Mouse (Mus musculus) lung, embryonic 14.5 days (tissue): ENCODE measurements around the gene Atp8a2. TPM values are rescaled to one million over a fixed set of nuclear protein-coding genes. Genes with fewer than 3 reads are reported as not detected.

Source experiments
- ATAC-seq: fragments of 200-750 bp; cut with Nextera tagmentation; 2 replicates; pipeline ENCODE4 v1.8.0; 2017; ENCODE audit warnings: mild to moderate bottlenecking, moderate TSS enrichment, moderate library complexity; ENCODE audit not compliant: insufficient read depth
- DNase-seq: peaks from one replicate; pipeline ENCODE4 v3.0.0-alpha.2; 2015
- H3K27ac ChIP-seq: fragments of 300-500 bp; sonication (generic); 2 replicates; pipeline ENCODE4 v1.5.1; 2014; ENCODE audit warnings: low read depth, mild to moderate bottlenecking, moderate library complexity
- H3K27me3 ChIP-seq: fragments of 300-500 bp; sonication (generic); 2 replicates; pipeline ENCODE4 v1.6.1; 2014; ENCODE audit warnings: low read length, control low read depth; ENCODE audit not compliant: insufficient read depth
- H3K36me3 ChIP-seq: fragments of 300-500 bp; sonication (generic); 2 replicates; pipeline ENCODE4 v1.6.1; 2014; ENCODE audit warnings: control low read depth; ENCODE audit not compliant: insufficient read depth
- H3K4me1 ChIP-seq: fragments of 300-500 bp; sonication (generic); 2 replicates; pipeline ENCODE4 v1.6.1; 2014; ENCODE audit warnings: antibody characterized with exemption, control low read depth; ENCODE audit not compliant: insufficient read depth
- H3K4me2 ChIP-seq: fragments of 300-500 bp; sonication (generic); 2 replicates; pipeline ENCODE4 v1.6.1; 2014; ENCODE audit warnings: mild to moderate bottlenecking
- H3K4me3 ChIP-seq: fragments of 300-500 bp; sonication (generic); 2 replicates; pipeline ENCODE4 v1.5.1; 2014; ENCODE audit warnings: low read depth, low read length
- H3K9ac ChIP-seq: fragments of 300-500 bp; sonication (generic); 2 replicates; pipeline ENCODE4 v1.6.1; 2014
- H3K9me3 ChIP-seq: fragments of 300-500 bp; sonication (generic); 2 replicates; pipeline ENCODE4 v1.6.1; 2016; ENCODE audit warnings: low read depth, low read length, control low read depth
- CTCF ChIP-seq: IDR thresholded peaks from 2 replicates; pipeline ENCODE4 v1.5.1; 2016; ENCODE audit warnings: antibody characterized with exemption, low read depth
- WGBS: fragments of 180-500 bp; shearing (Covaris S2); extraction: QIAGEN DNeasy Blood & Tissue Kit; methylation state at CpG from one replicate; pipeline ENCODE4 v1.1.7; 2014; 5-methylcytosine and 5-hydroxymethylcytosine counted together
- polyA plus RNA-seq: library from polyadenylated mRNA; unstranded; fragments of >200 nt; fragmentation: Nextera tagmentation; extraction: Ambion mirVana; gene quantifications from 2 replicates; pipeline ENCODE4 v1.2.1, GENCODE M21; 2014

The Atp8a2 gene
- polyA plus RNA-seq, 1 experiment from 2014 or later = 0.95 TPM

DNA sequence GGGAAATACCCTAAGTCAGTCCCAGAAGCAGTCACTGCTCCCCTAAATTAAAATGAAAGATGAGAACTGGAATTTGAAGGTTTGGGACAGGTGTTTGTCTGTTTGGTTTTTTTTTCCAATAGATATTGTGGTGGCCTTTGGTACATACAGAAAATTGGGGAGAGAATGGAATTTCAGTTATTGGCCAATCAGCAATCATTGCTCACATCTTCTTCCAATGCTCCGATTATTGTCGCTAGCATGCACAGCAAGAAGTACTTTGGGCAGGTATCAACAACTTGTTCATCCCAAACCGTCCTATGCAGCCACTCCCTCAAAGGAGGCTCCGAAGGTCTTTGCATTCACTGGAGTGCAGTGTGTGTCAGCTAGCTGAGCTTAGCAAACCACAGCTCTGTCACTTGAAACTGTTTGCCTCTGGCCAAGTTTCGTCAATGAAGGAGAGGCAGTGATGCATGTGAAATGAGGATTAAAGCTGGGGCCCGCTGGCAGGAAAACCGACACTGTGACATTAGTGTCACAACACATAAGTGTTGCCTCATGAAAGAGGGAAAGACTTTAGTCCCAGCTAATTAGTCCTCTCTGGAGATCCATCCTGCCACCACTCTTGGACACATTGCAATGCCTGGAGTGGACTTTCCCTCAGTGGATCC, 227.4 kb downstream of the Atp8a2 start:
- TF ChIP-seq CTCF = no peak
- H3K4me1 ChIP-seq = no peaks in the 10 kb centered on the region
- WGBS = 34% methylated on average over 7 of the region's 7 CpGs
- H3K27me3 ChIP-seq = no peaks in the 10 kb centered on the region
- H3K9ac ChIP-seq = no peak overlapping the region
- H3K9me3 ChIP-seq = no peaks in the 10 kb centered on the region
- ATAC-seq (peak; percentile 90), DNase-seq (peak; percentile 90)
- no peaks in the 10 kb centered on the region for H3K36me3 ChIP-seq
- H3K27ac ChIP-seq = no peak overlapping the region
- no peak overlapping the region for H3K4me3 ChIP-seq
- no peak overlapping the region for H3K4me2 ChIP-seq

DNA sequence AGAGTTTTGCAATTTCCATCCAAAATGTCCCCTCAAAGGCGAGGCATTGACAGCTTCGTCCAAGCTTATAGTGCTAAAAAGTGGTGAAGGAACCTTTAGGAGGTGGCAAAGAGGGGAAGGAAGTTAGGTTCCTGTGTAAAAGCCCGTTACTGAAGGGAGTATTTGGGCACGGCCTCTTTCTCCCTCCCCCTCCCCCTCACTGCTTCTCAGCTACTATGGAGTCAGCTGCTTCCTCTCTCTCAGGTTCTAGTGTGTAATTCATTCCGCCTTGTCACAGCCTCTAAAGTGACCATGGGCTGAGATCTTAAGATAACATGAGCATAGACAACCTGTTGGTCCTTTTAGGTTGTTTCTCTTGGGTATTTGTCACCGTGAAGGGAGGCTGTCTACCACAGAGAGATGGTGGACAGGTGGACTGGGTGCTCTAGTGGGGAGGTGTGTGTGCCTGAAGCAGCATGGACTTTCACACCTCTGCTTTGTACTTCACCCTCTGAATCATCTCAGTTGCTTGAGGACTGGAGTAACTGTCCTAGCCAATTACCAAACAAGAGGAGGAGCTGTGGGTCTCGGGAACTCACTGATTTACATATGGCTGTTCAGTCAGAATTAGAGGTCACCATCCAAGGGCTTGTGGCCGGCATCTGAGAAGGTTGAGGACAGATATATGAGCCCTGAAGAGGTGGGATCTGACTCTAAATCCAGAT, 229.0 kb downstream of the Atp8a2 start:
- WGBS = 72% methylated on average over 8 of the region's 8 CpGs
- no peak overlapping the region for H3K9ac ChIP-seq
- no peaks in the 10 kb centered on the region for H3K27me3 ChIP-seq
- H3K4me1 ChIP-seq = no peaks in the 10 kb centered on the region
- ATAC-seq (no peak), DNase-seq (no peak)
- no peaks in the 10 kb centered on the region for H3K9me3 ChIP-seq
- no peaks in the 10 kb centered on the region for H3K36me3 ChIP-seq
- H3K4me3 ChIP-seq = no peak overlapping the region
- H3K4me2 ChIP-seq = no peak overlapping the region
- H3K27ac ChIP-seq = no peak overlapping the region
- TF ChIP-seq CTCF = no peak

DNA sequence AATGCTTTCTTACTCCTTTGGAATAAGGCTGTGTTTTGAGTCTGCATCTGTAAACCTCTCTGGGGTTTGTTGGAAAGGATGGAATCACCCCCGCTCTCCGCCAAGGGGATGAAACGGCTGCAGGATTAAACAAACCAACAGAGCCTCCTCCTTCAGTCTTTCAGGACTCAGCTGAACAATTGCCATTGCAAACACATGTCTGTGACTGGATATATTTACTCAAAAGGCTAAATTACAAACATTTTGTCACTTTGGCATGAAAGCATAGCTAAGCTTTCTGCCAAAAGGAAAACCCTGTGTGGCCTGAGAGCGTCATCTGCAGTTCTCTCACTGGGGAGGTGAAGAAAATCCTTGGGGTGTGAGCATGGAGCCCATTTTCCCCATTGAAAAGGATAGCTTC, 230.0 kb downstream of the Atp8a2 start:
- 40% methylated on average over 4 of the region's 4 CpGs for WGBS
- Histone ChIP-seq H3K9me3 (no peaks in the 10 kb centered on the region), H3K27ac (no peak overlapping the region), H3K9ac (no peak overlapping the region), H3K4me1 (no peaks in the 10 kb centered on the region), H3K36me3 (no peaks in the 10 kb centered on the region), H3K4me2 (no peak overlapping the region), H3K4me3 (no peak overlapping the region), H3K27me3 (no peaks in the 10 kb centered on the region)
- ATAC-seq (no peak), DNase-seq (peak; percentile 72)
- TF ChIP-seq CTCF = no peak

DNA sequence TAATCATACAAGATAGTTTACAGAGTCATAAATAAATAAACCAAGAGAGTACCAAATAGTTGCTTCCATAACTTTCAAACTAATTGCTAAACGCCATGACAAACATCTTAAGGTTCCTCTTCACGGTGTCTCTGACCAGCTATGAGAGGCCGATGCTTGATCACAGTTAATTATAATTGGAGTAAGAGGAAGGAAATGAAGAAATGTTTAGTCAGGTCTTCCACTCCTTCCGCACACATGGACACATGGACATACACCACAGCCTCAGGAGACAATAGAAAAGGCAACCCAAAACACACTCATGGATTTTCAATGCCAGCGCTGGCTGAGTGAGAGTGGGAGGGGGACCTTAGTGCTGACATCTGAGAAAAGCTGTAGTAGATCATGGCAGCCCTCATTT, 232.4 kb downstream of the Atp8a2 start:
- Histone ChIP-seq H3K27me3 (no peaks in the 10 kb centered on the region), H3K9me3 (no peaks in the 10 kb centered on the region), H3K4me3 (no peak overlapping the region), H3K36me3 (no peaks in the 10 kb centered on the region), H3K4me1 (no peaks in the 10 kb centered on the region), H3K27ac (no peak overlapping the region), H3K4me2 (no peak overlapping the region), H3K9ac (no peak overlapping the region)
- no peak for TF ChIP-seq CTCF
- no peak for ATAC-seq
- 84% methylated on average over 5 of the region's 5 CpGs for WGBS
- no peak for DNase-seq

DNA sequence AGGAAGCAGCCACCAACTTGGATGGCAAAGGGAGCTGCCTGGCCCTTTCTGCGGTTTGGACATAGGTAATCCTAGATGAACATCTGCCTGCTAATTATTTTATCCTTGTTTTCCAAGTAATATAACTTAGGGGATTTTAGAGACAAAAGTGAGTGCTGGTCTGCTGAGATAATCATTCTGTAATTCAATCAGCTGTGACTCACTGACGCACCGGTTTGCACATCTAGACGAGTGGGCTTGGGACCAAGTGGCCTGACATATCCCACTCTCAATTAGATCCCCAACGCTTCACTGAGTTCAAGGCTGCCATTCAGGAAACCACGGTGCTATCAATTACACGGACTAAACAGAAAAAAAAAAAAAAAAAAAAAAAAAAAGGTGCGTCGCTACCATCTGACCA, 236.0 kb downstream of the Atp8a2 start:
- Histone ChIP-seq H3K27ac (no peak overlapping the region), H3K9ac (no peak overlapping the region), H3K4me3 (no peak overlapping the region), H3K4me1 (no peaks in the 10 kb centered on the region), H3K9me3 (no peaks in the 10 kb centered on the region), H3K27me3 (no peaks in the 10 kb centered on the region), H3K36me3 (no peaks in the 10 kb centered on the region), H3K4me2 (no peak overlapping the region)
- 59% methylated on average over 9 of the region's 9 CpGs for WGBS
- DNase-seq = no peak
- no peak for ATAC-seq
- TF ChIP-seq CTCF = no peak

DNA sequence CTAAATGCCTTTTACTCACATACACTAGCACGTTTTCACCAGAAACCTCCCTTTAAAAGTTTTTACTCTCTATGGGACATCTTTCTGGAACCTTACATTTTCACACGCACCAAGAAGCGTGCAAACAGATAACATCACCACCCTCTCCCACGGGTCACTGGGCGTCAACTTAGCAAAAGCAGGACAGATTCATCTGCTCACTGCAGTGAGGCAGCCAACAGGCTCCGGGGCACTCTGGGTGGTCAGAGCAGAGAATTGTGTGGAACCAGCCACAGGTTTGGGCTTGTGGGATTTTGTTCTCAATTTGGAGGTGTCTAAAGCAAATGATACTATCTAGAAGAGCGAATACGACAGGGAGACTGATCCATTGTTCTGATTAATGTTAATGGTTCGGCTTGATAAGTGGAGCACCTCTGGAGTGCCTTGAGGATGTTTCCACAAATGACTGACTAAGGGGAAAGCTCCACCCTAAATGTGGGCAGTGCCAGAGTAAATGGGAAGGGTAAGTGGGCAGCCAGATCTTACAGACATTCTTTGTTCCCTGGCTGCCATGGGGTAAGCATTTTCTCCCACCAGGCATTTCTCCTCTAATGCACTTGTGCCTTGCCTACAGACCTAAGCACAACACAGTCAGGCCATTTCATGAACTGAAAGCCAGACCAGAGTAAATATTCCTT, 236.6 kb downstream of the Atp8a2 start:
- Histone ChIP-seq H3K9me3 (no peaks in the 10 kb centered on the region), H3K36me3 (no peaks in the 10 kb centered on the region), H3K27me3 (no peaks in the 10 kb centered on the region), H3K9ac (no peak overlapping the region), H3K4me2 (no peak overlapping the region), H3K4me1 (no peaks in the 10 kb centered on the region), H3K4me3 (no peak overlapping the region), H3K27ac (0 out of 2 replicates have a peak overlapping the region, but pooled peaks have one; percentile 6)
- ATAC-seq (no peak), DNase-seq (peak; percentile 22)
- WGBS = 50% methylated on average over 9 of the region's 9 CpGs
- TF ChIP-seq CTCF = no peak

DNA sequence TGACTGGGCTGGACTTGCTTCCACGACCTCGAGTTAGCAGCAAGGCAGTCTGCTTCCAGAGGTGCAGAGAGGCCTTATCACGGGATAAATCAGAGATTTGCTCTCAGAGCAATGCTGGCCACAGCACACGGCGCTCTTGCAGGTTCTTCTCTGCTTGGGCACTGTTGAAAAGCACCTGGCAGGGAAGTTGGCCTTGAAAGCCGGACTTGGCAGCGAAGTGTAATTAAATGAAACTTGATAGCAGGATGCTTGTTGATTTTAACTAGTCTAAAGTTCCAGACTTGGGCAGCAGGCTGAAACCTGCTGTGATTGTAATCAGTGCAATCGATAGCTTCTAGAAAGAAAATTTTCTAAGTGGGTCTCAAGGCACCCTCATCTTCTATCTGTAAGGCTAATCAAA, 237.3 kb downstream of the Atp8a2 start:
- H3K27ac ChIP-seq = no peak overlapping the region
- ATAC-seq (no peak), DNase-seq (peak; percentile 25)
- no peak for TF ChIP-seq CTCF
- H3K9me3 ChIP-seq = no peaks in the 10 kb centered on the region
- 41% methylated on average over 8 of the region's 8 CpGs for whole genome bisulfite sequencing
- H3K4me3 ChIP-seq = no peak overlapping the region
- no peaks in the 10 kb centered on the region for H3K4me1 ChIP-seq
- no peak overlapping the region for H3K9ac ChIP-seq
- no peak overlapping the region for H3K4me2 ChIP-seq
- H3K27me3 ChIP-seq = no peaks in the 10 kb centered on the region
- no peaks in the 10 kb centered on the region for H3K36me3 ChIP-seq
